Mouse (Mus musculus) intestine, embryonic 14.5 days (tissue): ENCODE measurements at regions not wholly inside any gene's neighbourhood (a gene's known extent, or its start where the extent isn't known, plus 50 kb on each side); places are given as distances from the start of the nearest gene placed in this dataset.

Experiments used
- ATAC-seq: fragments of 200-750 bp; cut with Nextera tagmentation; replicated peaks from 2 replicates; pipeline ENCODE4 v1.8.0; 2017; ENCODE audit warnings: low read depth, moderate number of reproducible peaks, moderate TSS enrichment, moderate library complexity; ENCODE audit not compliant: low FRiP score, low TSS enrichment
- DNase-seq: peaks from one replicate; pipeline ENCODE4 v3.0.0-alpha.2; 2018; ENCODE audit warnings: low spot score
- H3K27ac ChIP-seq: fragments of 300-500 bp; sonication (generic); 2 replicates; pipeline ENCODE4 v1.5.1; 2014; ENCODE audit warnings: low read depth, mild to moderate bottlenecking, control low read depth
- H3K27me3 ChIP-seq: fragments of 300-500 bp; sonication (generic); replicated peaks from 2 replicates; pipeline ENCODE4 v1.6.1; 2014; ENCODE audit warnings: low read length, control low read depth; ENCODE audit not compliant: control insufficient read depth, insufficient read depth
- H3K36me3 ChIP-seq: fragments of 300-500 bp; sonication (generic); 2 replicates; pipeline ENCODE4 v1.6.1; 2014; ENCODE audit warnings: low read length, control low read depth; ENCODE audit not compliant: control insufficient read depth, insufficient read depth
- H3K4me1 ChIP-seq: fragments of 300-500 bp; sonication (generic); replicated peaks from 2 replicates; pipeline ENCODE4 v1.6.1; 2014; ENCODE audit warnings: low read length, control low read depth, mixed read lengths; ENCODE audit not compliant: control insufficient read depth, insufficient read depth
- H3K4me2 ChIP-seq: fragments of 300-500 bp; sonication (generic); 2 replicates; pipeline ENCODE4 v1.6.1; 2014; ENCODE audit warnings: low read length
- H3K4me3 ChIP-seq: fragments of 300-500 bp; sonication (generic); 2 replicates; pipeline ENCODE4 v1.5.1; 2014; ENCODE audit warnings: low read depth, low read length, control low read depth, mixed read lengths
- H3K9ac ChIP-seq: fragments of 300-500 bp; sonication (generic); 2 replicates; pipeline ENCODE4 v1.6.1; 2014; ENCODE audit warnings: mild to moderate bottlenecking, low read length
- H3K9me3 ChIP-seq: fragments of 300-500 bp; sonication (generic); 2 replicates; pipeline ENCODE4 v1.6.1; 2016; ENCODE audit warnings: low read length, control low read depth; ENCODE audit not compliant: control insufficient read depth
- WGBS: fragments of 180-500 bp; shearing (Covaris S2); extraction: QIAGEN DNeasy Blood & Tissue Kit; methylation state at CpG from one replicate; pipeline ENCODE4 v1.1.7; 2014; 5-methylcytosine and 5-hydroxymethylcytosine counted together

DNA sequence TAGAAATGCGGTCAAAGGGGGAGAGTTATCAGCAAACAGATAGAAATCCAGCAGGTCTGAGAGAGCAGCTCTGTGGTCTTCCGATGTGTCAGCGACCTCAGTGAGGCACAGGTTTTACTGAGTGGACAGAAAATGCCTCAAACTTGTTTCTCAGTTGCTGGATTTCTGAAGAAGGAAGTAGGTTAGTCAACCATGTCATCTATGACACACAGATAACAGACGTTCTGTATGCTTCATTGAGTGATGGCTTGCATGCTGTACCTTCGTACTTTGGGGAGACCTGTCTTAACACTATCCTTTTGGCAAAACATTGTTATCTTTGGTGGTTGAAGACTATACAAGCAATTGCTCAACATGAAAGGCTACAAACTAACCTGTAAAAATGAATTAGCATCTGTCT lies 59.3 kb upstream of the Rgs1 start:
- no peaks in the 10 kb centered on the region for H3K36me3 ChIP-seq
- no peak overlapping the region for H3K4me2 ChIP-seq
- WGBS, result 83% methylated on average over 5 of the region's 5 CpGs
- ATAC-seq (no peak), DNase-seq (no peak)
- no peaks in the 10 kb centered on the region for H3K27me3 ChIP-seq
- no peaks in the 10 kb centered on the region for H3K9me3 ChIP-seq
- no peak overlapping the region for H3K9ac ChIP-seq
- no peak overlapping the region for H3K27ac ChIP-seq
- H3K4me1 ChIP-seq, result no peaks in the 10 kb centered on the region
- H3K4me3 ChIP-seq, result no peak overlapping the region

DNA sequence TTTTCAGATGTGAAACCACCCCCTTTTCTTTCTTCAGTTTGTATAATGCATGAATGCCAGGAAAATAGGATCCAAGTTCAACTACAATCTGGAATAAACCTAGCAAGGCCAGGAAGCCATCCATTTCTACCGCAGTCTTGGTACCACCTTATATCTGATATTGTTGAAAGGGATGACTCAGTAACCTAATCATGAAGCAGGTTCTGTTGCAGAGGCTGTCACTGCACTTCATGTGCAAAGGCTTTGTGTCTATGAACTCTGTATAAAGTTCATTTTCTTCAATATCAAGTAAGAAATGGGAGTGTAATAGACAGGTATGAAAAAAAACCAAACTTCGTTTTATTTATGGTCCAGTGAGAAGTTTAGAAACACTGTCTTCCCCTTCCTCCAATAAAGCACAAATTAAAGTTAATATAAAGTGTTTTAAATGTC lies 58.8 kb upstream of the Rgs1 start:
- Histone ChIP-seq H3K27me3 (no peaks in the 10 kb centered on the region), H3K4me2 (no peak overlapping the region), H3K9me3 (no peaks in the 10 kb centered on the region), H3K27ac (no peak overlapping the region), H3K9ac (no peak overlapping the region), H3K4me3 (no peak overlapping the region), H3K36me3 (no peaks in the 10 kb centered on the region), H3K4me1 (no peaks in the 10 kb centered on the region)
- DNase-seq (no peak), ATAC-seq (no peak)
- 98% methylated on average over 2 of the region's 2 CpGs for WGBS

GRCm38 (mm10) chr1:144307017-144307853 lies 58.2 kb upstream of the Rgs1 start:
- H3K9me3 ChIP-seq, result no peaks in the 10 kb centered on the region
- WGBS, result 73% methylated on average over 7 of the region's 7 CpGs
- no peaks in the 10 kb centered on the region for H3K4me1 ChIP-seq
- no peaks in the 10 kb centered on the region for H3K36me3 ChIP-seq
- no peak overlapping the region for H3K4me2 ChIP-seq
- DNase-seq (no peak), ATAC-seq (no peak)
- no peak overlapping the region for H3K4me3 ChIP-seq
- no peaks in the 10 kb centered on the region for H3K27me3 ChIP-seq
- H3K9ac ChIP-seq, result no peak overlapping the region
- H3K27ac ChIP-seq, result peak overlapping the region; percentile 78

- H3K4me1 ChIP-seq, result no peaks in the 10 kb centered on the region
- H3K4me2 ChIP-seq, result no peak overlapping the region
- peak overlapping the region; percentile 81 for H3K27ac ChIP-seq
- WGBS, result 22% methylated on average over 2 of the region's 2 CpGs
- DNase-seq, result no peak
- H3K27me3 ChIP-seq, result no peaks in the 10 kb centered on the region
- no peak overlapping the region for H3K9ac ChIP-seq
- no peak overlapping the region for H3K4me3 ChIP-seq
- peak; percentile 81 for ATAC-seq
- H3K36me3 ChIP-seq, result no peaks in the 10 kb centered on the region
- no peaks in the 10 kb centered on the region for H3K9me3 ChIP-seq
Measured at GRCm38 (mm10) chr1:144306284-144306683, 57.2 kb upstream of the Rgs1 start.

DNA sequence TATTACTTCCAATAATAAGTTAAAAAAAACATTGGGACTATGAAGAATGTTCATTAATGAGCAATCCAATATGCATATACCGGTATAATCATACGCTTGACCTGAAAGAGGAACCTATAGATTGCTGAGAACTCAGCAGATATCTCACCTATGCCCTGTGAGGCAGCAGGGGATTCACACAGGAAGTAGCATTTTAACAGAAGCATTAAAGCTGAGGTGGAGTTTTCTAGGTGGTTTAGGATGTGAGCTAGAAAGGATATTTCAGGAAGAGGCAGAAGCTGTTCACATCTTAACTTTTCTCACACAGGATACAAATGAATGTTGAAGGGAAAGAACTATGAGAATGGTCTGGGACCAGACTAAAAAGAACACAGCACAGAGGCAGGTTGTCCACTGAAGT lies 51.6 kb upstream of the Rgs1 start:
- Histone ChIP-seq H3K4me3 (no peak overlapping the region), H3K27me3 (no peaks in the 10 kb centered on the region), H3K4me1 (no peaks in the 10 kb centered on the region), H3K27ac (no peak overlapping the region), H3K9ac (no peak overlapping the region), H3K9me3 (no peaks in the 10 kb centered on the region), H3K4me2 (no peak overlapping the region), H3K36me3 (no peaks in the 10 kb centered on the region)
- DNase-seq (no peak), ATAC-seq (no peak)
- WGBS, result 87% methylated on average over 2 of the region's 2 CpGs
